Mouse (Mus musculus): ENCODE measurements at regions not wholly inside any gene's neighbourhood (a gene's known extent, or its start where the extent isn't known, plus 50 kb on each side); places are given as distances from the start of the nearest gene placed in this dataset.

DNA sequence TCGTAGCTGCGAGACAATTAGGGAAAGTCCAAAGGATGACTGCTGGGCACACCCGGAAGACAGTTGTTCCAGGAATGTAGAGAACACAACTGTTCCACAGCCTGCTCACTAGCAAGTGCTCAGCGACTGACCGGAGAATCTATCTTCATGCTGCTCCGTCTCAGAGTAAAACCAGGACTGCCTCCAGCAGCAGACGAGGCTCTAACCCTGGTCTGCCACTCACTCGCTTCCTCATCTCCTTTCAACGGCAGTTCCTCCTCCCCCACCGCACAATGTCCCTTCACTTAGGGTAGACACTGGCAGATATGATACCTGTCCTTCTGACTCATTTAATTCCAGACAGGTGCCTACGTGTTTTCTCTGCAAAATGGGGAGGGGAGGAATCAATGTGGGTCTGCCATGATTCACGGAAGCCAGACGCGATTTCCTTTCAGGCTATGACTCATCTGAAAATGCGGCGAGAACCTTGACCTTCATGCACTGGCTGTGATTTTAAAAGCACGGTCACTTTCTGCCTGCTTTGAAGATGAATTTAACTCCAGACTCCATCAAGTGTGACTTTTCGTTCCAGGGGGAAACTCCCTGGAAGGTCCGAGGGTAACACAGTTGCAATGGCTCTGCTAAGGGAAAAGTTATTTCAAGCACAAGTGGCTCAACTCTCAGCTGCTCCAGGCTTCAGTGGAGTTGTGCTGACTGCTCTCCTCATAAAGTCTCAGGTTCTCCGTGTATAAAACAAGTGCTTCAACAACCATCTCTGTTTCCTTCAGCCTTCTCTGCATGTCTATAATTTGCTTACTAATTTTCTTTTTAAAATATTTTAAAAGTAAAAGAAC is 142.4 kb upstream of the Spin1 start:
- TF ChIP-seq ZNF384 (IDR thresholded peaks at IDR 0.05; ENCODE audit: low read depth, low read length), result no peak
- no peak for TF ChIP-seq ZC3H11A (IDR thresholded peaks at IDR 0.05; ENCODE audit: borderline replicate concordance, low read depth, low read length)
- no peak for TF ChIP-seq HCFC1 (IDR thresholded peaks at IDR 0.05; ENCODE audit: borderline replicate concordance, insufficient read depth, low read length)
- TF ChIP-seq MAFK (IDR thresholded peaks at IDR 0.05; ENCODE audit: insufficient read depth, low read depth, low read length), result no peak
- no peak for TF ChIP-seq CHD2 (IDR thresholded peaks at IDR 0.05; ENCODE audit: low read depth, low read length)
